Mouse (Mus musculus): ENCODE results near the gene Abca12.
A peak's percentile ranks its signal among the peaks of the same experiment; 100 is the strongest.

Gene Abca12

GRCm38 (mm10) chr1:71414810-71415209 is at the start of gene Abca12:
Abca12 (minus strand) TSS chr1:71414910.
- no peak for DNase-seq (ENCODE audit: low spot score)

DNA sequence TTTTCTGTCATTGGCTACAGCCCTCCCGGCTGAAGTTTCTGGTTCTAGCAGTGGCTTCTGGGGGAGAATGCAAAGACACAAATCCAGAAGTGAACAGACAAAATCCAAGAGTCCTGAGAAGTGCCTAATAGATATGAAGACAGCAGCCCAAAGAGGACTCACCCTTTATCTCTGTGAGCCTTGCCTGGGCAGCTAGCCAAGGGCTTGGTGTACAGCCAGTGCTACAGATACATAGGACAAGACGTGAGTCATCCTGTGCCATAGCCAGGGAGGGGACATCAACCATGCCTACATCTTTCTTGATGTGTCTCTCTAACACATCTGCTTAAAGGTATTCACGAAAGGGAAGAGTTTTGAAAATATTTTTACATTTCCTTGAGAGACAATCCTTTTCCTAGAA is 43.3 kb upstream of the Abca12 start:
- peak; percentile 38 for DNase-seq (ENCODE audit: low spot score)

DNA sequence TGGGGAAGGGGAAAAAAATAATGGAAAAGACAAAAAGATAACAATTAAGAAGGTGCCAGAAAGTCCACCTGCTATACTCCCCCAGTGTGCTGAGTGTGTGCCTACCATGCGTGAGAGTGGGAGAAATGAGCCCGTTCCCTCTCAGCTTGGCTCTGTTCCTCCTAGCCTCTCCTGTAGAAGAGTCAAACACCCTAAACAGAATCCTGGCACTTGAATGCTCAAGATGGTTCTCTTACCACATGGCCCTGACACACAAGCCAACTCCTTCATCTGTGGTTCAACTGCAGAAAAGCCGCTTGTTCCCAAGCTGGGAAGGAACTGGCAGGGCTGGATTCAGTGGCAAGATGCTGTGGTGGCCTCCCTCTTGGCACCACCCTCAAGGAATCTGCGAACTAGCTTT is 32.7 kb upstream of the Abca12 start:
- DNase-seq (ENCODE audit: low spot score) = no peak

GRCm38 (mm10) chr1:71421741-71422333 is 7.1 kb upstream of the Abca12 start:
- no peak for DNase-seq (ENCODE audit: low spot score)

- DNase-seq (ENCODE audit: low spot score) = no peak
Measured at GRCm38 (mm10) chr1:71418467-71418866, 3.8 kb upstream of the Abca12 start.

DNA sequence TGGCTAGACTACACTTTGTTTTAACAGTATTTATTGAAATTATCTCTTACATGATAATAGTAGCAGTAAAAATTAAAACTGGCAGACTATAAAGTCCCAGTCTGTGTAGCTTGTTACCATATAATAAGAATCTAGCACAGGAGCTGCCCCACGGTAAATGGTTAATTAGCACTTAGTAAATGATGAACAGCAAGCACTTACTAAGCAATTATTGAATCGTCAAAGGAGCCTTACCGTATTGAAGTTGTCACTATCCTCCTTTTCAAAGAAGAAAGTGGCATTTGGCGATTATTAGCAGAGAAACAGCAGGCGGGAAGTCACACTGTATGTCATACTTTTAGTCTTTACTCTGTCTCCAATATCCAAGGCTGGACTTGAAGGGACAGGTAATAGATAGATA is 3.2 kb upstream of the Abca12 start:
- no peak for DNase-seq (ENCODE audit: low spot score)

DNA sequence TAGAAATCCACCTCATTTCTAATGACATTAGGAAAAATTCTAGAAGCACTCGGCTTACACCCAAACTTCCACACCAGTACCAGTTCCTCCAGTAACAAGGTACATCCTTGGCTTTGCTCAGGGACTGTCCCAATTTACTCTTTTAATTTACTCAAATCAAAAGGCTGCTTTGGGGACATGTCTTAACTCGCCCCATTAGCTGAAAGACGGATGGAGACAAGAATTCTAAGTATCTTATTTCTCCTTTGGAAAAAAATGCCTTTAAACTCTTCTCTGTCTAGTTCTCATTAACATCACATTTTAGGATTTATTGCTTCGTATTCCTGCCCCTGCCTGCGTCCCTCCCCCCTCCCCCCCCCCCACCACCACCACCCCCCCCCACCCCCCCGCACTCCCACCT is 626 bp downstream of the Abca12 start:
- no peak for DNase-seq (ENCODE audit: low spot score)

- DNase-seq (ENCODE audit: low spot score) = no peak
Measured at GRCm38 (mm10) chr1:71413114-71413513, 1.6 kb downstream of the Abca12 start.

- DNase-seq (ENCODE audit: low spot score) = no peak
Measured at GRCm38 (mm10) chr1:71407711-71408110, 7.0 kb downstream of the Abca12 start.

- no peak for DNase-seq (ENCODE audit: low spot score)
Measured at GRCm38 (mm10) chr1:71397635-71398034, 17.1 kb downstream of the Abca12 start.

- no peak for DNase-seq (ENCODE audit: low spot score)
Measured at GRCm38 (mm10) chr1:71396105-71396504, 18.6 kb downstream of the Abca12 start.

- no peak for DNase-seq (ENCODE audit: low spot score)
Measured at GRCm38 (mm10) chr1:71394177-71394576, 20.5 kb downstream of the Abca12 start.

- no peak for DNase-seq (ENCODE audit: low spot score)
Measured at GRCm38 (mm10) chr1:71393489-71393888, 21.2 kb downstream of the Abca12 start.

GRCm38 (mm10) chr1:71392463-71392862 is 22.2 kb downstream of the Abca12 start:
- DNase-seq (ENCODE audit: low spot score) = no peak

DNA sequence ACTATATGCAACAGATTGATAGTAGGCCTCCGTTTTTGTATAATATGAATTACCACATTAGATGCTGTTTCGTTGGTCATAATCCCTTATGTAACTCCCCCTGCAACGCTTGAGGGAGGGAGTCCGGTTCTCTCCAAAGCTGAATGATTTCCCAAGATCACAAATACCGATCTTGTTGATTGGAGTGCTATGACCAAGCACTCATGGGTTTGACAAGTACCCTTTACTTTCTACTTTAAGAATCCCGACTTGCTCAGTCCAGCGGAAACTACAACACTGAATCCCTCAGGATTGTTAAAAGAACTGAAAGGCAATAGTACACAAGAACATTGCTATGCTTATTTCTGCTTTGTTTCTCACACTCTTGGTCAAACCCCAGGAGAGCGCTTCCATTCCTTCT is 28.1 kb downstream of the Abca12 start:
- no peak for DNase-seq (ENCODE audit: low spot score)

DNA sequence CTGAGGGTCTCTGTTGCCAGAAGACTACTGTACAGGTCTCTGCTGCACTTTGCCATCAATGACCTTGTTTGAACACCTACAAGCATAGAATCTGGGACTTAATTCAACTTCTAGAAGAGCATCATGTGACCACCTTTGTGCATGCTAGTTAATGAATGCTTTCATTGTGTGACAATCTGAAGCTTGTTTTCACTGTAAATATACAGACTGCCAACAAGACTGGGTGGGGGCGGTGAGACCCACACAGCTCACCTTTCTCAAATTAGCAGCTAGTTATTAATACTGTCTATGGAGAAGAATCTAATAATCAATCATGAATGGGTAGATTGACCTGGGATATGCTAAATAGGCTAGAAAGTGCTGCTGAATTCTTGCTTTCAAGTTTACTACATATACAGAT is 30.6 kb downstream of the Abca12 start:
- DNase-seq (ENCODE audit: low spot score) = no peak

GRCm38 (mm10) chr1:71373090-71373489 is 41.6 kb downstream of the Abca12 start:
- no peak for DNase-seq (ENCODE audit: low spot score)

DNA sequence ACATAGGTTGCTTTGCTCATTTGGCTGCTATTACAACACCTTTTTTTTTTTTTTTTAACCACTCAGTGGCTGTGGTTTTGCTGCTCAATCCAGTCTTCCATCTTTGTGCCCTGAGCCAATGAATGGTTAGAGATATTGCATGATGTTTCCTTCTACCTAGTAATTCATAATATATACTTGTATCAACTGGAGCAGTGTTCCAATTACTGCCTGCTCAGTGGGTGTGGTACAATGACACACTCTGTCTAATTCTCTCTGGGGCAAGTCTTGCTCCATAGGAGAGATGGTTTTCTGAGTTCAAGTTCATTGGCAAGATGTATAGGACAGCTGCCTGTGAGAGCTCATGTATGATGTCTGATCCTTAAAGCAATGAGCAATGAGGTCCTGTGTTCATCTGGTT is 44.4 kb downstream of the Abca12 start:
- no peak for DNase-seq (ENCODE audit: low spot score)

GRCm38 (mm10) chr1:71367770-71368169 is 46.9 kb downstream of the Abca12 start:
- DNase-seq (ENCODE audit: low spot score) = no peak

DNA sequence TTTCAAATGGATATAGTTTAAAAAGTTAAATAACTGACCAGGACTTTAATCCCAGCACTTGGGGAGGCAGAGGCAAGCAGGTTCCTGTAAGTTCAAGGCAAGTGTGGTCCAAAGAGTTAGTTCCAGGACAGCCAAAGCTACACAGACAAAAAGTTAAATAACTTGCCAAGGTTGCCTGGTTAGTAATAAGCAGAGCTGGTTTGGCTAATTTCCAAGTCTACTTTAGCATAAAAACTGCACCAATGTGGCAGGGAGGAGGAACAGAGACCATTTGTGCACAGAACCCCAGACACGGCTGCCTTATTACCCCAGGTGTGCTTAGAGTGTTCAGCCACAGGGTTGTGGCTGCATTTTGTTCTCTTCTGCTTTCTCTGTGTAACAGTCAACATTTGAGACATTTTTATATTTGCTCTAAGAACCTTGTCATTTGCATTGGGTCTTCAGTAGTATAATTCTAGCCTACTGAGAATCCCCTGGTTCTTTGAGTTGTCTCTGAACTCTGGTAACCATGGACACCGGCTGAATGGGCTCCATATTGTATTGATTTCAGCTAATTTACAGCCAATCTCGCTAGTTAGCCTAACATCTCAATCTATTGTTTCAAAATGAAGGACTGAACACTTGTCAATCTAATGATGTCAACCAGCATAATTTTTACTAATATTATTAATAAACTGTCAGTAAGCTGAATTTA is 71.7 kb downstream of the Abca12 start:
- DNase-seq (ENCODE audit: low spot score) = no peak

DNA sequence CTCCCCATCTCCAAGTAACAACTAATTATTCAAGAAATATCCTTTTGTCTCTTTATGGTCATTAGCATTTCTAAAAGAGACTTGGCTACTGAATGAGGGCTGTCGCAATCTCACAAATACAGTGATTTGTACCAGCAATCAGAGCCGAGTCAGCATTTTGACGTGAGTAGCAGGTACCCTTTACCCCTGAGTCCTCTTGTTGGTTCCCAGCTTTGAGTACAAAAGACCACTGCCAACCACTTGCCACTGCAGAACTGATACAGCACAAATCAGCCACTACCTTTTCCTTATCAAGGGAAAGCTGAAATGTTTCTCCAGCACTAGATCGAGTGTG is 72.5 kb downstream of the Abca12 start:
- DNase-seq (ENCODE audit: low spot score) = no peak

GRCm38 (mm10) chr1:71341370-71342260 is 73.1 kb downstream of the Abca12 start:
- no peak for DNase-seq (ENCODE audit: low spot score)

Measured in ovary, postnatal 36 days (tissue).